In the genomic region with DNA sequence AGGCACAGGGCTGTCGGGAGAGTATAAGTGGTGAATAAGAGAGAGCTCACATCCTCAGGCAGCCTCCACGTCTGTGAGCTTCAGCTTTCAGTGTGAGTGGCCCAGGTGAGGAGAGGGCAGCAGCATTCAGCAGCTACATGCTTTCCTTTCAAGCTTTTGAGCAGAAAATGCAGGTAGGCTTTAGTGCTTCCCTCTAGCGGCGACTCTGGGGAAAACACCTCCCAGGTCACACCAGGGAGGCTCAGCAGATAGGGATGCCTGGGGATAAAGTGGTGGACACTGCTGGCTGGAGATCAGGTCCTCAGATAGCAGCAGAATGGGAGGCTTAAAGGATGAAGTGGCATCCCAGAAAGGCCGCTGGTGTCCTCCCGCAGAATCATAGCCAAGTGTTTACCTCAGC, we compare ENCODE assay signal across 10 mouse cellular contexts. TPM values are rescaled to one million over a fixed set of nuclear protein-coding genes. Genes with fewer than 3 reads are reported as not detected.
DNase-seq lines count a peak whose midpoint lies in the region; ATAC-seq and TF ChIP-seq lines count a peak whose summit lies in the region.
"Not testable (repeated sequence)": the region's sequence is repeated elsewhere in the genome, so short reads cannot be mapped to it uniquely, and the experiment has no call there.
"Had no signal": no experiment of that assay in that cellular context is flagged by ENCODE, and none has a peak within 500 bp of the region (broad histone marks: within the 10 kb centered on the region; RNA-seq: fewer than 3 reads in every experiment).

No protein-coding gene starts in this region.

- intact Hi-C loops in gastrocnemius, adult 2 months (cut with DNase I) = not testable (repeated sequence)

- 8% methylated on average over 6 of the region's 6 CpGs for WGBS in intestine, postnatal 0 days
- 12% methylated on average over 6 of the region's 6 CpGs for WGBS in liver, adult 2 months

- H3K79me2 ChIP-seq in liver, adult 2 months (ENCODE audit: control insufficient read depth, insufficient read depth, low read length) = not testable (repeated sequence)

- DNase-seq in B cell, adult 2 months = peak; percentile 41 to 44
- peak; percentile 58 for DNase-seq in adrenal gland, postnatal 10 days
- peak; percentile 46 for DNase-seq in gastrocnemius, adult 2 months
- peak; percentile 35 for DNase-seq in liver, adult 2 months (ENCODE audit: extremely low read depth, low read depth, low spot score)
- peak; percentile 69 for DNase-seq in neural tube, embryonic 10.5 days (ENCODE audit: extremely low spot score, low spot score)
- DNase-seq in splenic B cell, adult 2 months (ENCODE audit: low read depth, low spot score) = peak; percentile 52

- not testable (repeated sequence) for H3K9ac ChIP-seq in intestine, postnatal 0 days (ENCODE audit: low read depth, low read length); liver, adult 2 months (ENCODE audit: low read depth, low read length)

- TF ChIP-seq CTCF in gastrocnemius, adult 2 months (IDR thresholded peaks at IDR 0.05) = peak; percentile 63
- peak; percentile 81 for TF ChIP-seq CTCF in intestine, postnatal 0 days (IDR thresholded peaks at IDR 0.05; ENCODE audit: low read depth)
- peak; percentile 78 for TF ChIP-seq CTCF in liver, adult 2 months (IDR thresholded peaks at IDR 0.05; ENCODE audit: low read depth, low read length)

- not testable (repeated sequence) for H3K4me1 ChIP-seq in intestine, postnatal 0 days (replicated peaks; ENCODE audit: control insufficient read depth, insufficient read depth, low read length); liver, adult 2 months (ENCODE audit: control insufficient read depth, insufficient read depth, low read length)

- not testable (repeated sequence) for H3K4me3 ChIP-seq in gastrocnemius, adult 2 months; intestine, postnatal 0 days (ENCODE audit: low read depth, low read length); liver, adult 2 months (ENCODE audit: insufficient read depth, low read depth, low read length)

- not testable (repeated sequence) for H3K36me3 ChIP-seq in intestine, postnatal 0 days (ENCODE audit: control insufficient read depth, insufficient read depth); liver, adult 2 months (ENCODE audit: control insufficient read depth, insufficient read depth, low read length); splenic B cell, adult 2 months (ENCODE audit: control insufficient read depth, insufficient read depth, low read length, poor library complexity, severe bottlenecking)

- not testable (repeated sequence) for TF ChIP-seq POLR2A in liver, adult 2 months (IDR thresholded peaks at IDR 0.05; ENCODE audit: extremely low read depth, insufficient read depth, low read length)

- not testable (repeated sequence) for H3K4me2 ChIP-seq in intestine, postnatal 0 days (replicated peaks; ENCODE audit: low read depth)

- not testable (repeated sequence) for H3K27ac ChIP-seq in gastrocnemius, adult 2 months; intestine, postnatal 0 days (ENCODE audit: low read depth, low read length); liver, adult 2 months (replicated peaks; ENCODE audit: insufficient read depth, low read depth, low read length)

- not testable (repeated sequence) for H3K9me3 ChIP-seq in intestine, postnatal 0 days (ENCODE audit: control insufficient read depth)

- ATAC-seq in common myeloid progenitor, adult 5-6 weeks (replicated peaks; ENCODE audit: low read depth, poor library complexity, severe bottlenecking) = peak; percentile 76; the same call in 1 of the 2 replicates
- ATAC-seq in intestine, postnatal 0 days = peak; percentile 18; the same call in 1 of the 2 replicates

- not testable (repeated sequence) for H3K27me3 ChIP-seq in intestine, postnatal 0 days (replicated peaks; ENCODE audit: control insufficient read depth, insufficient read depth, low read length); liver, adult 2 months (ENCODE audit: control insufficient read depth, insufficient read depth, low read length); splenic B cell, adult 2 months (ENCODE audit: control insufficient read depth, insufficient read depth, low read length, poor library complexity, severe bottlenecking)

RNA-seq across cellular contexts. Expression of gene Gm10639, which starts 6.4 kb away (rescaled TPM):
- total RNA-seq in adrenal gland, postnatal 10 days (2021) = not detected
- total RNA-seq in common myeloid progenitor, adult 5-6 weeks (2017) = not detected in 2 replicates
- total RNA-seq in gastrocnemius, adult 2 months (2021) = not detected
- 0.69 and 0.70 TPM in 2 replicates for polyA plus RNA-seq in intestine, postnatal 0 days (2015; fragmentation: Nextera tagmentation; extraction: Ambion mirVana)
- 0.54 TPM in 1 of 2 replicates, not detected in the other for total RNA-seq in liver, adult 2 months (2014; rRNA removed)
- polyA plus RNA-seq in liver, adult 2 months (2012; rRNA removed) = not detected in 2 replicates
- total RNA-seq: gastrocnemius, postnatal 4 days; layer of hippocampus, postnatal 36 days had no signal

RNA-seq across cellular contexts. Expression of gene Omt2a, which starts 18.5 kb away (rescaled TPM):
- not detected for total RNA-seq in adrenal gland, postnatal 10 days (2021)
- not detected in 2 replicates for total RNA-seq in common myeloid progenitor, adult 5-6 weeks (2017)
- not detected for total RNA-seq in gastrocnemius, adult 2 months (2021)
- polyA plus RNA-seq in intestine, postnatal 0 days (2015; fragmentation: Nextera tagmentation; extraction: Ambion mirVana) = not detected in 2 replicates
- total RNA-seq in liver, adult 2 months (2014; rRNA removed) = not detected in 2 replicates
- polyA plus RNA-seq in liver, adult 2 months (2012; rRNA removed) = not detected in 2 replicates
- total RNA-seq: gastrocnemius, postnatal 4 days; layer of hippocampus, postnatal 36 days had no signal

RNA-seq across cellular contexts. Expression of gene Omt2b, which starts 31.3 kb away (rescaled TPM):
- total RNA-seq in adrenal gland, postnatal 10 days (2021) = not detected
- total RNA-seq in common myeloid progenitor, adult 5-6 weeks (2017) = not detected in 2 replicates
- not detected for total RNA-seq in gastrocnemius, adult 2 months (2021)
- polyA plus RNA-seq in intestine, postnatal 0 days (2015; fragmentation: Nextera tagmentation; extraction: Ambion mirVana) = not detected in 2 replicates
- not detected in 2 replicates for total RNA-seq in liver, adult 2 months (2014; rRNA removed)
- polyA plus RNA-seq in liver, adult 2 months (2012; rRNA removed) = not detected in 2 replicates
- total RNA-seq: gastrocnemius, postnatal 4 days; layer of hippocampus, postnatal 36 days had no signal

RNA-seq across cellular contexts. Expression of gene Gm3776, which starts 39.2 kb away (rescaled TPM):
- not detected for total RNA-seq in adrenal gland, postnatal 10 days (2021)
- not detected in 2 replicates for total RNA-seq in common myeloid progenitor, adult 5-6 weeks (2017)
- not detected for total RNA-seq in gastrocnemius, adult 2 months (2021)
- polyA plus RNA-seq in intestine, postnatal 0 days (2015; fragmentation: Nextera tagmentation; extraction: Ambion mirVana) = 66.1 and 82.0 TPM in 2 replicates
- 5.1 and 42.0 TPM in 2 replicates for total RNA-seq in liver, adult 2 months (2014; rRNA removed)
- polyA plus RNA-seq in liver, adult 2 months (2012; rRNA removed) = 0.48 and 0.92 TPM in 2 replicates
- total RNA-seq: gastrocnemius, postnatal 4 days; layer of hippocampus, postnatal 36 days had no signal

RNA-seq across cellular contexts. Expression of gene Gsta2, which starts 59.5 kb away (rescaled TPM):
- 1 to 10 TPM; 1.8 to 7.9 TPM for total RNA-seq in adrenal gland, postnatal 10 days (2021)
- not detected in 2 replicates for total RNA-seq in common myeloid progenitor, adult 5-6 weeks (2017)
- total RNA-seq in gastrocnemius, adult 2 months (2021) = not detected
- 94.5 and 130 TPM in 2 replicates for polyA plus RNA-seq in intestine, postnatal 0 days (2015; fragmentation: Nextera tagmentation; extraction: Ambion mirVana)
- 106 and 182 TPM in 2 replicates for total RNA-seq in liver, adult 2 months (2014; rRNA removed)
- polyA plus RNA-seq in liver, adult 2 months (2012; rRNA removed) = 22.4 and 26.3 TPM in 2 replicates
- total RNA-seq: gastrocnemius, postnatal 4 days; layer of hippocampus, postnatal 36 days had no signal
